Mouse (Mus musculus) lung, postnatal 0 days (tissue): ENCODE data around the gene Abhd17c. TPM values are rescaled to one million over a fixed set of nuclear protein-coding genes. Genes with fewer than 3 reads are reported as not detected.

Experiments used
- ATAC-seq: fragments of 200-750 bp; cut with Nextera tagmentation; 2 replicates; pipeline ENCODE4 v1.8.0; 2017; ENCODE audit warnings: moderate library complexity
- DNase-seq: peaks from one replicate; pipeline ENCODE4 v3.0.0-alpha.2; 2016; ENCODE audit warnings: low spot score
- H3K27ac ChIP-seq: fragments of 300-500 bp; sonication (generic); 2 replicates; pipeline ENCODE4 v1.5.1; 2014; ENCODE audit warnings: antibody characterized with exemption, mild to moderate bottlenecking, low read length, mixed read lengths
- H3K27me3 ChIP-seq: fragments of 300-500 bp; sonication (generic); replicated peaks from 2 replicates; pipeline ENCODE4 v1.6.1; 2014; ENCODE audit warnings: low read length, mixed read lengths; ENCODE audit not compliant: insufficient read depth
- H3K36me3 ChIP-seq: fragments of 300-500 bp; sonication (generic); 2 replicates; pipeline ENCODE4 v1.6.1; 2014; ENCODE audit warnings: low read length, mixed read lengths; ENCODE audit not compliant: insufficient read depth
- H3K4me1 ChIP-seq: fragments of 300-500 bp; sonication (generic); 2 replicates; pipeline ENCODE4 v1.6.1; 2014; ENCODE audit warnings: antibody characterized with exemption, low read depth, low read length, mixed read lengths; ENCODE audit not compliant: insufficient read depth
- H3K4me2 ChIP-seq: fragments of 300-500 bp; sonication (generic); replicated peaks from 2 replicates; pipeline ENCODE4 v1.6.1; 2014; ENCODE audit warnings: low read depth, mild to moderate bottlenecking, low read length, moderate library complexity, mixed read lengths
- H3K4me3 ChIP-seq: fragments of 300-500 bp; sonication (generic); 2 replicates; pipeline ENCODE4 v1.5.1; 2014; ENCODE audit warnings: low read depth, low read length
- H3K9ac ChIP-seq: fragments of 300-500 bp; sonication (generic); replicated peaks from 2 replicates; pipeline ENCODE4 v1.6.1; 2014; ENCODE audit warnings: low read depth, mild to moderate bottlenecking
- H3K9me3 ChIP-seq: fragments of 300-500 bp; sonication (generic); 2 replicates; pipeline ENCODE4 v1.6.1; 2016; ENCODE audit warnings: low read length, mixed read lengths
- CTCF ChIP-seq: IDR thresholded peaks from 2 replicates; pipeline ENCODE4 v1.5.1; 2016; ENCODE audit warnings: antibody characterized with exemption, mild to moderate bottlenecking
- EP300 ChIP-seq: IDR thresholded peaks from 2 replicates; pipeline ENCODE4 v1.6.1; 2016; ENCODE audit warnings: antibody characterized with exemption, mild to moderate bottlenecking, control low read depth
- WGBS: fragments of 180-500 bp; shearing (Covaris S2); extraction: QIAGEN DNeasy Blood & Tissue Kit; methylation state at CpG from one replicate; pipeline ENCODE4 v1.1.7; 2014; 5-methylcytosine and 5-hydroxymethylcytosine counted together
- polyA plus RNA-seq: library from polyadenylated mRNA; unstranded; fragments of >200 nt; fragmentation: Nextera tagmentation; extraction: Ambion mirVana; gene quantifications from 2 replicates; pipeline ENCODE4 v1.2.1, GENCODE M21; 2015

Abhd17c gene
- polyA plus RNA-seq, 1 experiment from 2014 or later, result 91.3 TPM

GRCm38 (mm10) chr7:84168355-84168754 is 16.7 kb upstream of the Abhd17c start:
- no peaks in the 10 kb centered on the region for H3K27me3 ChIP-seq
- H3K9ac ChIP-seq, result no peak overlapping the region
- no peak for ATAC-seq
- H3K27ac ChIP-seq, result no peak overlapping the region
- no peaks in the 10 kb centered on the region for H3K4me1 ChIP-seq
- H3K4me3 ChIP-seq, result no peak overlapping the region
- no peak for DNase-seq
- no peak overlapping the region for H3K4me2 ChIP-seq
- no peaks in the 10 kb centered on the region for H3K9me3 ChIP-seq
- WGBS, result 83% methylated on average over 2 of the region's 2 CpGs
- no peak for TF ChIP-seq CTCF
- no peak for TF ChIP-seq EP300
- no peaks in the 10 kb centered on the region for H3K36me3 ChIP-seq

GRCm38 (mm10) chr7:84166721-84167419 is 15.2 kb upstream of the Abhd17c start:
- no peak overlapping the region for H3K27ac ChIP-seq
- no peaks in the 10 kb centered on the region for H3K36me3 ChIP-seq
- ATAC-seq (no peak), DNase-seq (no peak)
- H3K4me1 ChIP-seq, result no peaks in the 10 kb centered on the region
- H3K4me2 ChIP-seq, result no peak overlapping the region
- WGBS, result 75% methylated on average over 4 of the region's 4 CpGs
- no peaks in the 10 kb centered on the region for H3K9me3 ChIP-seq
- no peaks in the 10 kb centered on the region for H3K27me3 ChIP-seq
- no peak overlapping the region for H3K4me3 ChIP-seq
- TF ChIP-seq CTCF (no peak), EP300 (no peak)
- no peak overlapping the region for H3K9ac ChIP-seq

GRCm38 (mm10) chr7:84166007-84166406 is 14.3 kb upstream of the Abhd17c start:
- Histone ChIP-seq H3K9ac (no peak overlapping the region), H3K4me1 (no peaks in the 10 kb centered on the region), H3K36me3 (no peaks in the 10 kb centered on the region), H3K4me3 (no peak overlapping the region), H3K27ac (no peak overlapping the region), H3K27me3 (no peaks in the 10 kb centered on the region), H3K9me3 (no peaks in the 10 kb centered on the region), H3K4me2 (no peak overlapping the region)
- WGBS, result 30% methylated on average over 1 of the region's 1 CpGs
- TF ChIP-seq EP300 (no peak), CTCF (no peak)
- no peak for DNase-seq
- no peak for ATAC-seq

- Histone ChIP-seq H3K9me3 (no peaks in the 10 kb centered on the region), H3K27me3 (no peaks in the 10 kb centered on the region), H3K36me3 (no peaks in the 10 kb centered on the region), H3K9ac (no peak overlapping the region), H3K4me3 (no peak overlapping the region), H3K4me1 (no peaks in the 10 kb centered on the region), H3K4me2 (no peak overlapping the region), H3K27ac (no peak overlapping the region)
- TF ChIP-seq CTCF (no peak), EP300 (no peak)
- no peak for DNase-seq
- no peak for ATAC-seq
- WGBS, result 43% methylated on average over 3 of the region's 3 CpGs
These were observed 13.6 kb upstream of the Abhd17c start for GRCm38 (mm10) chr7:84165288-84165687.

- no peak for TF ChIP-seq EP300
- no peaks in the 10 kb centered on the region for H3K27me3 ChIP-seq
- no peak overlapping the region for H3K9ac ChIP-seq
- H3K9me3 ChIP-seq, result no peaks in the 10 kb centered on the region
- no peak for ATAC-seq
- no peak overlapping the region for H3K4me3 ChIP-seq
- H3K36me3 ChIP-seq, result no peaks in the 10 kb centered on the region
- no peaks in the 10 kb centered on the region for H3K4me1 ChIP-seq
- no peak for DNase-seq
- WGBS, result 75% methylated on average over 4 of the region's 4 CpGs
- no peak overlapping the region for H3K27ac ChIP-seq
- H3K4me2 ChIP-seq, result no peak overlapping the region
These were observed 13.2 kb upstream of the Abhd17c start for GRCm38 (mm10) chr7:84164880-84165279.

- Histone ChIP-seq H3K27me3 (no peaks in the 10 kb centered on the region), H3K4me2 (no peak overlapping the region), H3K27ac (no peak overlapping the region), H3K9me3 (no peaks in the 10 kb centered on the region), H3K36me3 (no peaks in the 10 kb centered on the region), H3K4me3 (no peak overlapping the region), H3K9ac (no peak overlapping the region), H3K4me1 (no peaks in the 10 kb centered on the region)
- no peak for ATAC-seq
- 61% methylated on average over 2 of the region's 2 CpGs for WGBS
- TF ChIP-seq CTCF, result no peak
- TF ChIP-seq EP300, result no peak
- no peak for DNase-seq
These were observed 12.7 kb upstream of the Abhd17c start for GRCm38 (mm10) chr7:84164419-84164818.

- WGBS, result 53% methylated on average over 4 of the region's 4 CpGs
- TF ChIP-seq CTCF (no peak), EP300 (no peak)
- Histone ChIP-seq H3K36me3 (no peaks in the 10 kb centered on the region), H3K9me3 (no peaks in the 10 kb centered on the region), H3K9ac (no peak overlapping the region), H3K27ac (no peak overlapping the region), H3K4me1 (no peaks in the 10 kb centered on the region), H3K4me3 (no peak overlapping the region), H3K4me2 (no peak overlapping the region), H3K27me3 (no peaks in the 10 kb centered on the region)
- ATAC-seq, result no peak
- no peak for DNase-seq
These were observed 11.9 kb upstream of the Abhd17c start for GRCm38 (mm10) chr7:84163585-84163984.
